Mouse (Mus musculus) heart, postnatal 10 days (tissue): Measurements from ENCODE around the gene Lonp2. TPM values are rescaled to one million over a fixed set of nuclear protein-coding genes. Genes with fewer than 3 reads are reported as not detected.

Experiments
- DNase-seq, 2 experiments: peaks; one replicate each; pipeline ENCODE4 v3.0.0; 2021
- intact Hi-C: fragments of 180-260 bp; cut with DNase I; formaldehyde crosslinking; loops from one replicate; pipeline ENCODE4 v1.15.1; 2025
- total RNA-seq, 2 experiments: library from RNA; stranded (reverse); gene quantifications; 2 replicates each; pipeline ENCODE4 v1.2.3; 2021

The Lonp2 gene
- total RNA-seq, 2 experiments from 2014 or later = 65.7 to 68.2 TPM

DNA sequence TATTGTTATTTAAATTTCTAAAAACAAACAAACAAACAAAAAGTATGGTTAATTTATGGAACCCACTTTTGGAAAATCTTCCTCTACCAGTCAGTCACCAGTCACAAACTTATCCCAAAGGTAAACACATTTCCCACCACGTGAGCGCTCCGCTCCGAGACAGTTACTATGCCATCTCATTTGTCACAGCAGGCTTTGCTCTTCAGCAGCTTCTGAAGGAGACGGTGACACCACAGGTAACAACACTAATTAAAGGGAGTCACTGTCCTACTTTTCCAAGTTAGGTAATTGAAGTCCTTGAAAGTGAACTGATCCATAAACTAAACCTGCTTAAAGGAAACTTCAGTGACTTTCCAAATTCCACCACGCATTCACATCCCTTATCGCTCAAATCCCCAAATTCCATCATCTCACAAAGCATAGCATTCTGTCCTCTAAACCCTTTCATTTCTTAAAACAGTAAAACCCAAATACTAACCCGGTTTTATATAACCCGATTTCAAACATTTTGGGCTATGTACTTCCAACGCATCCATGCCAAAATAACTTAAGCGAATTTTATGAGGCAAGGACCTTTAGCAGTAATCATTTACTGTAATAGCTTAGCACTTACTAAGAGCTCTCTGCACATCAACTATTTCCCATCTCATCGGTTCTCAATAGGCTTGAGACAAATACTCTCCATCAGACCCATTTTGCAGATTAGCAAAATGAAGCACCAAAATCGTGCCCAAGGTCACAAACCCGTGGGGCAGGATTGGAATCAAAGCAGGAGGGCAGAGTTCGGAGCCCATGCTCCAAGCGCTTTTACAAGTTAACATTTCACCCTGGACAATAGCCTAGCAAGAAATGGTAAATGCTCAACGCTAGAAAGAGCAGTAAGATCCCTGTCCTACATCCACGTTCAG is 120.7 kb downstream of the Lonp2 start:
- DNase-seq = no peak
- intact Hi-C loops = loop anchor here (2.0 to 5.0 kb wide), 3 partner anchors 42 to 158 kb away; partner anchors contain the start of gene N4bp1

GRCm38 (mm10) chr8:86745221-86745934 is 121.5 kb downstream of the Lonp2 start, which contains the start of the genes Gm10638 and Siah1a:
Gm10638 (plus strand) TSS chr8:86745699.
Siah1a (minus strand) TSS chr8:86745934.
- peak; percentile 79 to 82 for DNase-seq
- intact Hi-C loops = loop anchor here (2.0 to 5.0 kb wide), 3 partner anchors 41 to 157 kb away; partner anchors contain the start of gene N4bp1

- peak; percentile 97 for DNase-seq
- intact Hi-C loops = loop anchor here (2.0 to 5.0 kb wide), 3 partner anchors 41 to 156 kb away; partner anchors contain the start of gene N4bp1
Observed at GRCm38 (mm10) chr8:86745935-86746441, 122.1 kb downstream of the Lonp2 start.

DNA sequence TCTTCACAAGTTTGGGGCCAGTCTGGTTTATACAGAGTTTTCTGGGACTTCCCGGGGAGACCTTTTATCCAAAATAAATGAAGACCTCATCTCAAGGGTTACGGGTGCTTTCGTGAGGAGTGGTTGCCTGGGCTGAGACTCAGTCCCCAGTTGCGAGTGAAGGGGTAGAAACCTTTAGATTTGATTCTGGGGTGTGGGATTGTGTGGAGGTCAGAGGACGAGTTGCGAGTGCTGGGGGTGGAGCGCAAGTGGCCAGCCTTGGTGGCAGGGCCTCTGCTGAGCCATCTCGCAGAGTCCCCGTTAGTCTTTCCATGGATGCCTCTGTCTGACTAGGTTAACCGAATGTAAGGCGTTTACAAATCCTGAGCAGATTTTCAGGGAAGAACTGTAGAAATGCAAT is 122.7 kb downstream of the Lonp2 start:
- DNase-seq = no peak
- intact Hi-C loops = loop anchor here (5.0 kb wide), 2 partner anchors 141 to 156 kb away; partner anchors contain the start of gene N4bp1

- no peak for DNase-seq
- intact Hi-C loops = loop anchor here (5.0 kb wide), 2 partner anchors 137 to 152 kb away; partner anchors contain the start of gene N4bp1
Observed at GRCm38 (mm10) chr8:86749842-86750241, 126.0 kb downstream of the Lonp2 start.

GRCm38 (mm10) chr8:86756948-86757733 is 133.3 kb downstream of the Lonp2 start:
- DNase-seq = peak; percentile 33 to 39
- intact Hi-C loops = no loop called here

- intact Hi-C loops = no loop called here
- no peak for DNase-seq
Observed at GRCm38 (mm10) chr8:86758651-86759050, 134.8 kb downstream of the Lonp2 start.

GRCm38 (mm10) chr8:86759090-86759491 is 135.2 kb downstream of the Lonp2 start:
- intact Hi-C loops = no loop called here
- DNase-seq = no peak

DNA sequence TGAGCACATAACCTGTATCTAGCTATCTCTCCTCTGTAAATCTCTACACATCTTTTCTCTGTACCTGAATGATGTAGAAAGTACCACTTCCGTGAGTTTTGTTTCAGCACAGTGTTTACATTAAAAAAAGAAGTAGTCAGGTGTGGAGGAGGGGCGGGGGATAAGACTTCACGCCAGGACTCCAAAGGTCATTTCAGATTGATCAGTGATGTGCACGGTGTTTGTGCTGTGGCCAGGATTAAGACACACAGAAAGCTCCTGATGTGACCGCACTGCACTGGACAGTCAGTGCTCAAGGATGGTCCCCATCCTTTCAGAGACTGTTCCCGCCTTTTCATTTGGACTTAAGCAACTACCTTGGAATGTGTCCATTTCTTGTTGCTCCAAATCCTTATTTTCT is 136.9 kb downstream of the Lonp2 start:
- intact Hi-C loops = no loop called here
- no peak for DNase-seq

- no peak for DNase-seq
- intact Hi-C loops = no loop called here
Observed at GRCm38 (mm10) chr8:86762806-86763205, 139.0 kb downstream of the Lonp2 start.

DNA sequence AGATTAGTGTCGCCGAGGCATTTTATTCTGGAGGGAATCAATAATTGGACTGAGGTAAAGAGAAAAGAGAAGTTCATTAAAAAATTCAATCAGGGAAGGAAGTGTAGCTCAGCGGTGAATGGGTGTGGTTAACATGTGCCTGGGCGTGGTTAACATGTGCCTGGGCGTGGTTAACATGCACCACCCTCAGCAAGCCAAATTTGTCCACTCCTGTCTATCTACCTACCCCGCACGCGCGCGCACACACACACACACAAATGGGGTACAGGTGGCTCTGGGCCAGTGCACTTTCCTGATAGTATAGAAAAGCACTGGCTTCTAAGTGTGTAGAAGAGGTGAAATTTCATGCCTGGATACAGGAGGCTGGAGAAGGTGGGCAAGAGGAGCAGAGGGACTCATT is 141.3 kb downstream of the Lonp2 start:
- DNase-seq = no peak
- intact Hi-C loops = no loop called here

- DNase-seq = no peak
- intact Hi-C loops = no loop called here
Observed at GRCm38 (mm10) chr8:86765669-86766068, 141.8 kb downstream of the Lonp2 start.

DNA sequence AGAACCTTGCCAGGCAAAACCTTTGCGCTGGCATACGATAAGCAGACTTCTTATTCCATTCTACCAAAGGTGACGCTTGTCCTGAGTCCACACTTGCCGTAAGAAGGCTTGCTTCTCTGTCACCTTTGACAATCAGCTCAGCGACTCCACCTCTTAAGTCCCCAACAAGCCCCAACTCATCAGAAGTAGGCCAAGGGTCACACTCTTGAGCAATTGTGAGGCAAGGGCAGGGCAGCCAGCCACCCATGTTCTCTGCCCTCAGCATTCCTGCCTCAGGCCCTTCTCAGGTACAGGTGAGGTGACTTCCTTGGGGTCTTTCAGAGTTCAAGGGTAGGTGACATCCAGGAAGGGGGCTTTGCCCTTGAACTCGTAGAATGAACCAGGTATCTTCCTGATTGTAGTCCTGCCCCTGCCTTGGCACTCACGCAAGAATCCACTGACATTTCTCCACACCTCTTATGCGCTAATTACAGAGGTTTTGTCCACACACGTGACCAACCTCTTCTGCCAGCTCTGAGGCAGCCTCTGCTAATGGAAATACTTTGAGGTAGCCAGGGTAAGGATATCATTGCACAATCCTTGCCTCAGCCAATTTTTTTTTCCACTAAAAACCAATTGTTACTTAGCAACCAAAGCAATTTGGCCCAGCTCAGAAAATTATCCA is 142.8 kb downstream of the Lonp2 start:
- intact Hi-C loops = no loop called here
- DNase-seq = peak in 1 of 2 experiments; percentile 37

DNA sequence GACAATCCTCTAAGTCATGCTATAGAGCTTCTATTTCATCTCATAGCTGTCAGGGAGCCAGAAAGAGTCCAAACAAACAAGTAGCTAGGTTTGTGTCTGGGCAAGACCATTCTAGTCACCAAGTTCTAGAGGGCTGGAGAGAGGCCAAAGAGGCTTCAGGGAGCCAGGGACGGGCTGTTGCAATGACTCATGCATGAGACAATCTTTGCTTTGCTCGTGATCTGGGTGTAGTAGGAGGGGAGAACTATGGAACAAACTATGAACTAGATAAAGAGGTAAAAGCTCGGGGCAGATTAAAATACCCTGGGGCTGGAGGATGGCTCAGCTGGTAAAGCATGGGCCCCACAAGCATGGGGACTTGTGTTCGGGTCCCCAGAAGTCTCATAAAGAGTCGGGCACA is 144.7 kb downstream of the Lonp2 start:
- intact Hi-C loops = no loop called here
- DNase-seq = peak; percentile 80 to 84

GRCm38 (mm10) chr8:86769945-86770715 is 146.3 kb downstream of the Lonp2 start:
- peak in 1 of 2 experiments; percentile 23 for DNase-seq
- intact Hi-C loops = no loop called here
